ENCODE assay signal across 10 mouse cellular contexts in the genomic region with DNA sequence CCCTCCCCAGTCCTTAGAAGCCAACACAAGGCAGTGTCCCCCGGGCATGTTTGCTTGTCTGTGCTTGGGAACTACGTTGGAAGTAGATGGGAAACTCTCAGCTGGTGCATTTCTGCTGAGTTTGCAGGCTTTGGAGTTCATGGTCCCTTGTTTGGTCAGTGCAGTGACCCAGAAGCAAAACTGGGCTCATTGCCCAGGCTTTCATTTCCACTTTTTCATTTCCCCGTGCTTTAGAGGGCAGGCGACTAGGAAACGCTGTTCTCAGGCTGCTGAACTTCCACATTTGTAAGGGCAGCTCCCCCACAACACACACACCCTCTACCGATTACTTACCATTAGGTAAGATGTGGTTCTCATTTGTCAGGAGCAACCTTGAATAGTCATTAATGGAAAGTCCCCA. TPM values are rescaled to one million over a fixed set of nuclear protein-coding genes. Genes with fewer than 3 reads are reported as not detected.
DNase-seq lines count a peak whose midpoint lies in the region; TF ChIP-seq lines count a peak whose summit lies in the region.
"Had no signal": no experiment of that assay in that cellular context is flagged by ENCODE, and none has a peak within 500 bp of the region (broad histone marks: within the 10 kb centered on the region; RNA-seq: fewer than 3 reads in every experiment).

No protein-coding gene starts in this region.

- no peak overlapping the region for H3K4me3 ChIP-seq in liver, adult 2 months (ENCODE audit: insufficient read depth, low read depth, low read length)

- no peak for TF ChIP-seq POLR2A in liver, adult 2 months (IDR thresholded peaks at IDR 0.05; ENCODE audit: extremely low read depth, insufficient read depth, low read length)

- peak overlapping the region; percentile 61 for H3K27ac ChIP-seq in liver, adult 2 months (replicated peaks; ENCODE audit: insufficient read depth, low read depth, low read length)

- H3K27me3 ChIP-seq in liver, adult 2 months (ENCODE audit: control insufficient read depth, insufficient read depth, low read length) = no peaks in the 10 kb centered on the region

- DNase-seq in liver, adult 2 months (ENCODE audit: extremely low read depth, low read depth, low spot score) = peak; percentile 88
- DNase-seq in liver = no peak
- peak; percentile 71 to 78 for DNase-seq in adrenal gland, postnatal 36 days
- DNase-seq in heart, postnatal 4 days = peak; percentile 48
- peak; percentile 64 to 67 for DNase-seq in lung, postnatal 4 days
- no peak for DNase-seq in right cerebral cortex, adult 18-20 months
- no peak for DNase-seq in urinary bladder, postnatal 25 days (ENCODE audit: low spot score)
- no peak for DNase-seq in frontal cortex, postnatal 25 days (ENCODE audit: low spot score in 2 of 2)

- no peaks in the 10 kb centered on the region for H3K36me3 ChIP-seq in liver, adult 2 months (ENCODE audit: control insufficient read depth, insufficient read depth, low read length)

- no peak overlapping the region for H3K9ac ChIP-seq in liver, adult 2 months (ENCODE audit: low read depth, low read length)

- H3K79me2 ChIP-seq in liver, adult 2 months (ENCODE audit: control insufficient read depth, insufficient read depth, low read length) = no peaks in the 10 kb centered on the region

- 5% methylated on average over 6 of the region's 6 CpGs for WGBS in liver, adult 2 months

- no peak for TF ChIP-seq CTCF in liver, adult 2 months (IDR thresholded peaks at IDR 0.05; ENCODE audit: low read depth, low read length)

- H3K4me1 ChIP-seq in liver, adult 2 months (ENCODE audit: control insufficient read depth, insufficient read depth, low read length) = peaks cover 19% of the 10 kb centered on the region

RNA-seq across cellular contexts. Expression of gene Nsl1, which starts 10.2 kb away (rescaled TPM):
- total RNA-seq in liver, adult 2 months (2014; rRNA removed) = 0.34 and 0.46 TPM in 2 replicates
- polyA plus RNA-seq in liver, adult 2 months (2012; rRNA removed) = 0.04 and 0.11 TPM in 2 replicates
- total RNA-seq in adrenal gland, postnatal 36 days (2021) = 1 to 10 TPM in 1 of 2 experiments, under 1 TPM in 1; 0.95 to 1.6 TPM
- 1 to 10 TPM; 6.7 to 6.8 TPM for total RNA-seq in heart, postnatal 4 days (2021)

RNA-seq across cellular contexts. Expression of gene Tatdn3, which starts 10.3 kb away (rescaled TPM):
- total RNA-seq in liver, adult 2 months (2014; rRNA removed) = 9.3 and 16.3 TPM in 2 replicates
- polyA plus RNA-seq in liver, adult 2 months (2012; rRNA removed) = 5.0 and 9.4 TPM in 2 replicates
- 10 to 100 TPM; 13.0 to 20.0 TPM for total RNA-seq in adrenal gland, postnatal 36 days (2021)
- total RNA-seq in heart, postnatal 4 days (2021) = 10 to 100 TPM; 19.4 to 23.5 TPM

RNA-seq across cellular contexts. Expression of gene Batf3, which starts 24.6 kb away (rescaled TPM):
- 1.6 and 2.2 TPM in 2 replicates for total RNA-seq in liver, adult 2 months (2014; rRNA removed)
- polyA plus RNA-seq in liver, adult 2 months (2012; rRNA removed) = 2.5 and 2.9 TPM in 2 replicates
- 1 to 10 TPM; 1.4 to 9.6 TPM for total RNA-seq in adrenal gland, postnatal 36 days (2021)
- total RNA-seq in heart, postnatal 4 days (2021) = 1 to 10 TPM; 1.7 to 1.8 TPM

RNA-seq across cellular contexts. Expression of gene Spata45, which starts 36.6 kb away (rescaled TPM):
- total RNA-seq in liver, adult 2 months (2014; rRNA removed) = not detected in 2 replicates
- polyA plus RNA-seq in liver, adult 2 months (2012; rRNA removed) = not detected in 2 replicates
- total RNA-seq in adrenal gland, postnatal 36 days (2021) = not detected
- not detected for total RNA-seq in heart, postnatal 4 days (2021)
- polyA plus RNA-seq: intestine, embryonic 14.5 days; neural tube, embryonic 14.5 days had no signal

RNA-seq across cellular contexts. Expression of gene Flvcr1, which starts 47.0 kb away (rescaled TPM):
- total RNA-seq in liver, adult 2 months (2014; rRNA removed) = 4.0 and 4.1 TPM in 2 replicates
- polyA plus RNA-seq in liver, adult 2 months (2012; rRNA removed) = 2.1 and 2.7 TPM in 2 replicates
- total RNA-seq in adrenal gland, postnatal 36 days (2021) = 10 to 100 TPM; 15.5 to 16.7 TPM
- total RNA-seq in heart, postnatal 4 days (2021) = 10 to 100 TPM; 12.6 to 13.0 TPM

Comparison
In these comparisons a context has a peak if more than half of its experiments do, and no peak if none do; other contexts are left out.
1. DNase-seq: peak in liver, adult 2 months (single experiment), adrenal gland, postnatal 36 days (2 of 2), heart, postnatal 4 days (single experiment) and lung, postnatal 4 days (2 of 2); none in liver (single experiment), right cerebral cortex, adult 18-20 months (single experiment), urinary bladder, postnatal 25 days (single experiment) and frontal cortex, postnatal 25 days (0 of 2).